In genomic region chr5:38611118-38611517, GRCm38 (mm10) we compare ENCODE assay signal across 18 mouse cellular contexts. TPM values are rescaled to one million over a fixed set of nuclear protein-coding genes. Genes with fewer than 3 reads are reported as not detected.
DNase-seq lines count a peak whose midpoint lies in the region; ATAC-seq lines count a peak whose summit lies in the region.
"Had no signal": no experiment of that assay in that cellular context is flagged by ENCODE, and none has a peak within 500 bp of the region (broad histone marks: within the 10 kb centered on the region; RNA-seq: fewer than 3 reads in every experiment).

No protein-coding gene starts in this region.

- H3K36me3 ChIP-seq in limb, embryonic 13.5 days = no peaks in the 10 kb centered on the region
- no peaks in the 10 kb centered on the region for H3K36me3 ChIP-seq in limb, embryonic 10.5 days
- no peaks in the 10 kb centered on the region for H3K36me3 ChIP-seq in limb, embryonic 15.5 days
- H3K36me3 ChIP-seq: heart, embryonic 12.5 days had no signal

- peak; percentile 66; the same call in 1 of the 2 replicates for ATAC-seq in limb, embryonic 13.5 days (ENCODE audit: low FRiP score, low read depth)
- peak; percentile 54; the same call in 1 of the 2 replicates for ATAC-seq in limb, embryonic 15.5 days (ENCODE audit: insufficient number of reproducible peaks, low FRiP score, low TSS enrichment, low read depth)

- H3K9ac ChIP-seq in limb, embryonic 13.5 days = no peak overlapping the region
- no peak overlapping the region for H3K9ac ChIP-seq in limb, embryonic 15.5 days
- H3K9ac ChIP-seq: heart, embryonic 12.5 days; lung, embryonic 14.5 days had no signal

- H3K27ac ChIP-seq in limb, embryonic 13.5 days = no peak overlapping the region
- H3K27ac ChIP-seq in limb, embryonic 10.5 days = no peak overlapping the region
- no peak overlapping the region for H3K27ac ChIP-seq in limb, embryonic 15.5 days
- H3K27ac ChIP-seq: stomach, postnatal 0 days had no signal

- H3K4me2 ChIP-seq in limb, embryonic 13.5 days (replicated peaks) = no peak overlapping the region
- H3K4me2 ChIP-seq in limb, embryonic 15.5 days = no peak overlapping the region
- H3K4me2 ChIP-seq: heart, embryonic 12.5 days; lung, embryonic 14.5 days; midbrain, embryonic 11.5 days had no signal

- 79% methylated on average over 3 of the region's 3 CpGs for WGBS in limb, embryonic 13.5 days
- 86% methylated on average over 3 of the region's 3 CpGs for WGBS in limb, embryonic 10.5 days
- WGBS in limb, embryonic 15.5 days = 67% methylated on average over 3 of the region's 3 CpGs

- peaks cover 4% of the 10 kb centered on the region; the same call in 1 of the 2 replicates for H3K9me3 ChIP-seq in limb, embryonic 13.5 days
- H3K9me3 ChIP-seq in limb, embryonic 10.5 days (replicated peaks) = no peaks in the 10 kb centered on the region
- H3K9me3 ChIP-seq in limb, embryonic 15.5 days = no peaks in the 10 kb centered on the region

- DNase-seq in adrenal gland, adult (ENCODE audit: inconsistent age in 2 of 2, low spot score in 1 of 2) = peak; percentile 14 to 72
- DNase-seq in adrenal gland, postnatal 25 days = no peak
- no peak for DNase-seq in limb, embryonic 10.5 days (ENCODE audit: low spot score)
- DNase-seq in adrenal gland, adult 8-10 months = peak; percentile 31
- DNase-seq in kidney, adult 9 months = no peak
- DNase-seq in neural tube, embryonic 10.5 days (ENCODE audit: extremely low spot score, low spot score) = no peak
- DNase-seq: cerebellum, adult 11-12 months; gastrocnemius, postnatal 14 days; heart, postnatal 36 days; liver; lung, embryonic 14.5 days; thymus, postnatal 25 days had no signal

- no peaks in the 10 kb centered on the region for H3K27me3 ChIP-seq in limb, embryonic 13.5 days
- H3K27me3 ChIP-seq in limb, embryonic 10.5 days (ENCODE audit: low read depth, poor library complexity, severe bottlenecking) = no peaks in the 10 kb centered on the region
- no peaks in the 10 kb centered on the region for H3K27me3 ChIP-seq in limb, embryonic 15.5 days
- H3K27me3 ChIP-seq: heart, embryonic 12.5 days had no signal

- peaks cover 3% of the 10 kb centered on the region; the same call in 1 of the 2 replicates for H3K4me1 ChIP-seq in limb, embryonic 13.5 days
- no peaks in the 10 kb centered on the region for H3K4me1 ChIP-seq in limb, embryonic 10.5 days
- 0 out of 2 replicates have a peak, but pooled peaks cover 4% of the 10 kb centered on the region for H3K4me1 ChIP-seq in limb, embryonic 15.5 days
- H3K4me1 ChIP-seq: heart, embryonic 12.5 days had no signal

- H3K4me3 ChIP-seq in limb, embryonic 13.5 days = no peak overlapping the region
- H3K4me3 ChIP-seq in limb, embryonic 10.5 days = no peak overlapping the region
- H3K4me3 ChIP-seq in limb, embryonic 15.5 days = no peak overlapping the region
- H3K4me3 ChIP-seq: heart, embryonic 12.5 days; myocyte had no signal

RNA-seq across cellular contexts. Expression of gene Wdr1, which starts 48.1 kb away (rescaled TPM):
- 119 and 124 TPM in 2 replicates for total RNA-seq in adrenal gland, postnatal 25 days (2021)
- 203 and 206 TPM in 2 replicates for polyA plus RNA-seq in limb, embryonic 13.5 days (2015; fragmentation: Nextera tagmentation; extraction: Ambion mirVana)
- polyA plus RNA-seq in limb, embryonic 10.5 days (2016; fragmentation: Nextera tagmentation; extraction: Ambion mirVana) = 197 and 214 TPM in 2 replicates
- total RNA-seq in adrenal gland, adult 8-10 months (2022) = 100 to 1,000 TPM; 119 to 140 (median 124) TPM
- 222 and 245 TPM in 2 replicates for polyA plus RNA-seq in limb, embryonic 15.5 days (2015; fragmentation: Nextera tagmentation; extraction: Ambion mirVana)

Comparison
In these comparisons a context has a peak if more than half of its experiments do, and no peak if none do; other contexts are left out.
1. DNase-seq: peak in adrenal gland, adult (2 of 2) and adrenal gland, adult 8-10 months (single experiment); none in adrenal gland, postnatal 25 days (single experiment), limb, embryonic 10.5 days (single experiment), kidney, adult 9 months (single experiment) and neural tube, embryonic 10.5 days (single experiment).